Mouse (Mus musculus): ENCODE data around the gene Zfp791. TPM values are rescaled to one million over a fixed set of nuclear protein-coding genes. Genes with fewer than 3 reads are reported as not detected.
A peak's percentile ranks its signal among the peaks of the same experiment; 100 is the strongest.
"Not testable (repeated sequence)": the region's sequence is repeated elsewhere in the genome, so short reads cannot be mapped to it uniquely, and the experiment has no call there.

Zfp791 gene
- polyA plus RNA-seq (2015; fragmentation: Nextera tagmentation; extraction: Ambion mirVana), result 3.2 TPM in 2 replicates

DNA sequence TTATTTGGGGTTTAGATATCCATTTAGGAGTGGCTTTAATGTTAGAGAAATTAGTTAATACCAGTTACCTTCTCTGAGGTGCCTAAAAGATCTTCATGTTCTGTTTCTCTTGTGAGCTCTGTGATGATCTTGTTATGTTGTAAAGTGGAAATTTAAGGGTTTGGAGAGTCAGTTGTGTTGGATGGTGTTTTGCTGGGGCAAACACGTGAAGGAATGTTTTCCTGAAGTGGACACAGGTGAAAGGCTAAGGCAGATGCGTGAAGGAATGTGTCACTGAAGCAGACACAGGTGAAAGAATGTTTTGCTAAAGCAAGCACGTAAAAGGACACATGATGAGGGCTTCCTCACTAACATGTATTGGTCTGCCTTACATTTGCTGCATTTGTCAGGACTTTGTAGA, at the start of gene Zfp791:
Gene Zfp791 (minus strand): TSS at position 101 of the 400 bp plus-strand sequence.
- H3K9me3 ChIP-seq (replicated peaks), result no peaks in the 10 kb centered on the region
- H3K27ac ChIP-seq (replicated peaks), result no peak within 1 kb of the TSS
- no peak within 1 kb of the TSS for H3K4me3 ChIP-seq (replicated peaks)
- no peaks in the 10 kb centered on the region for H3K27me3 ChIP-seq
- no peak within 1 kb of the TSS for H3K4me2 ChIP-seq (replicated peaks)
- no peaks in the 10 kb centered on the region for H3K36me3 ChIP-seq
- H3K4me1 ChIP-seq, result 0 out of 2 replicates have a peak, but pooled peaks cover 2% of the 10 kb centered on the region
- no peak for ATAC-seq (ENCODE audit: insufficient number of reproducible peaks, low FRiP score, low TSS enrichment, low read depth)
- no peak within 1 kb of the TSS for H3K9ac ChIP-seq
- WGBS, result 75% methylated on average over 3 of the region's 3 CpGs

DNA sequence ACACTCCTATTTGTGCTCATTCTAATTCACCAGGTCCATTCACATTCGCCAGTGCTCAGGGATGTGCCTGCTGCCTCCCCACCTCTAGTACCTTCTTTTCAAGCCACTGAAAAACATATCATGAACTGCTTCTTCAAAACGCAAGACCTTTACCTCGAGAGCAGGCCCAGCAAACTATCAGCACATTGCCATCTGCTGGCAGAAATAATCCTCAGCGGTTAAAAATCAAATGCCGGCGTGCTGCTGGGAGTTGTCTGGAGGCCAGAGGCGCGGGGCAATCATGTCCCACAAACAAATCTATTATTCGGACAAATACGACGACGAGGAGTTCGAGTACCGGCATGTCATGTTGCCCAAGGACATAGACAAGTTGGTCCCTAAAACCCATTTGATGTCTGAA, 48.4 kb upstream of the Zfp791 start:
- Histone ChIP-seq H3K4me3 (replicated peaks) (no peak overlapping the region), H3K36me3 (no peaks in the 10 kb centered on the region), H3K9me3 (replicated peaks) (no peaks in the 10 kb centered on the region), H3K9ac (no peak overlapping the region), H3K4me2 (replicated peaks) (no peak overlapping the region), H3K27me3 (no peaks in the 10 kb centered on the region), H3K27ac (replicated peaks) (no peak overlapping the region), H3K4me1 (no peaks in the 10 kb centered on the region)
- no peak for ATAC-seq (ENCODE audit: insufficient number of reproducible peaks, low FRiP score, low TSS enrichment, low read depth)
- WGBS, result 25% methylated on average over 14 of the region's 14 CpGs

DNA sequence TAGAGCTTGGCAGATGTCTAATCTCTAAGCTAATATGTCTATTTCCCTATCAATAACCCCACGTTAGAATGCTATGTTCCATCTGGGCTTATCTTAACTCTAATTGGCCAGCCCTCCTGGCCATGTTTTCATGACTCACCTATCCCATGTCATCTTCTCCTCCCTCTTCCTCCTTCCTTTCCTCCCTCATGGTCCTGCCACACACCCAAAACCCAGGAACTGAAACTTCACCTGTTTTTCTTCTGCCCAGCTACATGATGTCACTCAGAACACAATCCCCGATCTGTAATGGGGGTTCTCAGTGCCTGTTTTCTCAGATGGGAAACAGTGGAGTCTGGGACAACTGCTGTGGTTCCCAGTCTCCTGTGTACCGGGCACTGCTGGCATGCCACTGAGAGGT, 28.7 kb upstream of the Zfp791 start, which contains the start of gene Cks1brt:
Gene Cks1brt (plus strand): TSS at position 301 of the 400 bp plus-strand sequence.
- Histone ChIP-seq H3K27me3 (no peaks in the 10 kb centered on the region), H3K4me1 (no peaks in the 10 kb centered on the region), H3K4me2 (replicated peaks) (no peak within 1 kb of the TSS), H3K9ac (no peak within 1 kb of the TSS), H3K36me3 (no peaks in the 10 kb centered on the region), H3K4me3 (replicated peaks) (no peak within 1 kb of the TSS), H3K9me3 (replicated peaks) (peaks cover 16% of the 10 kb centered on the region; the same call in 1 of the 2 replicates), H3K27ac (replicated peaks) (no peak within 1 kb of the TSS)
- WGBS, result 82% methylated on average over 3 of the region's 3 CpGs
- no peak for ATAC-seq (ENCODE audit: insufficient number of reproducible peaks, low FRiP score, low TSS enrichment, low read depth)

DNA sequence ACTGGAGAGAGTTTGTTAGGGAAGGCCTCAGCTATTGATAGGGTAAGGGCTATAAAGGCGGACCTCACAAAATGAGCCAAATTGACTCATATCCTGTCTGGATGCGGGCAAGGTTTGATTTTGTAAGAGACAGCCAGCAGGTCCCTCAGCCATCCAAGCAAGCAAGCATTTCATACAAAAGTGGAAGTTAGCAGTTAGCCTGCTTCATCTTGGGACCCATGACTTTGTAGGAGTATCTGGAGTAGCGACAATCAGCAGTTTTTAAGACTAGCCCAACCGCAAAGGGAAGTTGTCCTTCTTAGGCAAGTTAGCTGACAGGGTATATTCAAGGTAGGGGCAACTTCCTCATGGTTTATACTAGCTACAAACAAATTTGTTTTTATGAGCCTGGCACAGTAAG, 19.6 kb upstream of the Zfp791 start:
- no peaks in the 10 kb centered on the region for H3K36me3 ChIP-seq
- no peaks in the 10 kb centered on the region for H3K27me3 ChIP-seq
- 89% methylated on average over 4 of the region's 4 CpGs for WGBS
- H3K27ac ChIP-seq (replicated peaks), result no peak overlapping the region
- ATAC-seq (ENCODE audit: insufficient number of reproducible peaks, low FRiP score, low TSS enrichment, low read depth), result no peak
- no peak overlapping the region for H3K4me2 ChIP-seq (replicated peaks)
- no peaks in the 10 kb centered on the region for H3K4me1 ChIP-seq
- no peak overlapping the region for H3K4me3 ChIP-seq (replicated peaks)
- no peak overlapping the region for H3K9ac ChIP-seq
- H3K9me3 ChIP-seq (replicated peaks), result no peaks in the 10 kb centered on the region; the same call in 1 of the 2 replicates

DNA sequence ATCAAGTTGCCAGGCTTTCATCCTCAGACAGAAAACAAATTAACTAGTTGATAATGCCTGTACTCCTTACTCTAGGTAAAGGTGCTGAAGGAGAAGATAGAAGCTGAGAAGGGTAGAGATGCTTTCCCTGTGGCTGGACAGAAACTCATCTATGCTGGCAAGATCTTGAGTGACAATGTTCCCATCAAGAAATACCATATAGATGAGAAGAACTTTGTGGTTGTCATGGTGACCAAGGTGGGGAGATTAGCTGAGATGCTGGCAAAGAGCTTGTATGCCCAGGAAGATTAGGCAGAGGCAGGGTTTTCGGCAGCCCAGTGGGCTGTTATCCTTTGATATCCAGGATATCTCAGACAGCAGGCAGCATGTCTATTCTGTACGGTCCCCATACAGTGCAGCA, 12.8 kb upstream of the Zfp791 start:
- not testable (repeated sequence) for H3K4me2 ChIP-seq (replicated peaks); H3K4me1 ChIP-seq; H3K9ac ChIP-seq; H3K36me3 ChIP-seq; H3K9me3 ChIP-seq (replicated peaks); H3K27me3 ChIP-seq; H3K4me3 ChIP-seq (replicated peaks); ATAC-seq (ENCODE audit: insufficient number of reproducible peaks, low FRiP score, low TSS enrichment, low read depth); H3K27ac ChIP-seq (replicated peaks)
- 96% methylated on average over 2 of the region's 2 CpGs for WGBS

DNA sequence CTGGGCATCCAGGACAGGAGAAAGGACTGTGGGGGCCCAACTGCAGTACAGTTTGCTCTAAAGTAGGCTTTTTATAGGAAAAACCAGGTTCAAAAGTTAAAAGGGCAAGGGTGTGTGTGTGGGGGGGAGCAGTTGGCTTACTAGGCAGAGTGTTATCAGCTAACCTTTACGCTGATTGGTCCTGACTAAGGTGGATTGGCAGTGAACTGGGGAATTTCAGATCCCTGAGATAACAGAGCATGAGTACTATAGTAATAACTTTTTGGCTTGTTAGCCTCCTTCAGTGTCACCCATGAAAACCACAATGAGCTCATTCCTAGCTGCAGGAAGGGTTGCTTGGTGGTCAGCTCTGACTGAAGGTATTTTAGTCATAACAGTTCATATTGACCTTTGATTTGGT, 9.4 kb upstream of the Zfp791 start:
- no peaks in the 10 kb centered on the region for H3K27me3 ChIP-seq
- H3K9me3 ChIP-seq (replicated peaks), result no peaks in the 10 kb centered on the region
- H3K36me3 ChIP-seq, result no peaks in the 10 kb centered on the region
- WGBS, result 83% methylated on average over 1 of the region's 1 CpGs
- H3K9ac ChIP-seq, result no peak overlapping the region
- H3K4me2 ChIP-seq (replicated peaks), result no peak overlapping the region
- H3K4me1 ChIP-seq, result no peaks in the 10 kb centered on the region
- no peak overlapping the region for H3K4me3 ChIP-seq (replicated peaks)
- H3K27ac ChIP-seq (replicated peaks), result no peak overlapping the region
- ATAC-seq (ENCODE audit: insufficient number of reproducible peaks, low FRiP score, low TSS enrichment, low read depth), result no peak

DNA sequence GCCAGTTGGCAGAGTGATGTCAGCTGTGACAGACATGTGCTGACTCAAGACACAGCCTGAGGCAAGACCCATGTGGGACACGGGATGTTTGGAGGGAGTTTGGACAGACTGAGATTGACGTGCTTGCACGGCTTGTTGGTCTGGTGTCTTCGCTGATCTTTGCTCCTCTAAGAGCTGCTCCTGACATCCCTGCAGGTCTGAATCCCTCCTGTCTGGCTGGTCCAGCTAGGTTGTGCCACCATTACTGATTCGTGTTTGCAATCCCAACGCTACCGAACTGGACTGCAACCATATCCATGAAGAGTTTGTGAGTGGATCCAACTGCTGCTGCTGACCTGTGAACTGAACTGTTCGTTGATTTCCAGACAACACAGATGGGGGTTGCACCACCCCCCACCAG, 796 bp upstream of the Zfp791 start:
- Histone ChIP-seq H3K9me3 (replicated peaks) (no peaks in the 10 kb centered on the region), H3K4me1 (0 out of 2 replicates have a peak, but pooled peaks cover 2% of the 10 kb centered on the region), H3K27me3 (no peaks in the 10 kb centered on the region), H3K36me3 (no peaks in the 10 kb centered on the region), H3K27ac (replicated peaks) (no peak overlapping the region), H3K9ac (no peak overlapping the region), H3K4me2 (replicated peaks) (no peak overlapping the region), H3K4me3 (replicated peaks) (no peak overlapping the region)
- WGBS, result 84% methylated on average over 8 of the region's 8 CpGs
- no peak for ATAC-seq (ENCODE audit: insufficient number of reproducible peaks, low FRiP score, low TSS enrichment, low read depth)

DNA sequence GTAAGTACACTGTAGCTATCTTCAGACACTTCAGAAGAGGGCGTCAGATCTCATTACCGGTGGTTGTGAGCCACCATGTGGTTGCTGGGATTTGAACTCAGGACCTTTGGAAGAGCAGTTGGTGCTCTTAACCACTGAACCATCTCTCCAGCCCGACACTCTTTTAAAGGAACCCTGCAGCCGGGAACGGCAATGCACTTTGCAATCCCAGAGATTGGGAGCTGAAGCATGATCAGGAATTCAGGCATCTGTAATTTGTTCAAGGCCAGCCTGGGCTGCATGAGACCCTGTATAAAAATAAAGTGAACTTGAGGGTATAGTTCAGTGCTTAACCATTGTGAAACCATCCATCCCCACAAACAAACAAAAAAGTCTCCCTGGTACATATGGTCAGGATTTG, 2.6 kb downstream of the Zfp791 start:
- not testable (repeated sequence) for H3K9ac ChIP-seq; H3K27me3 ChIP-seq; H3K4me2 ChIP-seq (replicated peaks); H3K36me3 ChIP-seq; ATAC-seq (ENCODE audit: insufficient number of reproducible peaks, low FRiP score, low TSS enrichment, low read depth); H3K9me3 ChIP-seq (replicated peaks); H3K4me3 ChIP-seq (replicated peaks); H3K27ac ChIP-seq (replicated peaks); H3K4me1 ChIP-seq
- WGBS, result 74% methylated on average over 5 of the region's 5 CpGs

DNA sequence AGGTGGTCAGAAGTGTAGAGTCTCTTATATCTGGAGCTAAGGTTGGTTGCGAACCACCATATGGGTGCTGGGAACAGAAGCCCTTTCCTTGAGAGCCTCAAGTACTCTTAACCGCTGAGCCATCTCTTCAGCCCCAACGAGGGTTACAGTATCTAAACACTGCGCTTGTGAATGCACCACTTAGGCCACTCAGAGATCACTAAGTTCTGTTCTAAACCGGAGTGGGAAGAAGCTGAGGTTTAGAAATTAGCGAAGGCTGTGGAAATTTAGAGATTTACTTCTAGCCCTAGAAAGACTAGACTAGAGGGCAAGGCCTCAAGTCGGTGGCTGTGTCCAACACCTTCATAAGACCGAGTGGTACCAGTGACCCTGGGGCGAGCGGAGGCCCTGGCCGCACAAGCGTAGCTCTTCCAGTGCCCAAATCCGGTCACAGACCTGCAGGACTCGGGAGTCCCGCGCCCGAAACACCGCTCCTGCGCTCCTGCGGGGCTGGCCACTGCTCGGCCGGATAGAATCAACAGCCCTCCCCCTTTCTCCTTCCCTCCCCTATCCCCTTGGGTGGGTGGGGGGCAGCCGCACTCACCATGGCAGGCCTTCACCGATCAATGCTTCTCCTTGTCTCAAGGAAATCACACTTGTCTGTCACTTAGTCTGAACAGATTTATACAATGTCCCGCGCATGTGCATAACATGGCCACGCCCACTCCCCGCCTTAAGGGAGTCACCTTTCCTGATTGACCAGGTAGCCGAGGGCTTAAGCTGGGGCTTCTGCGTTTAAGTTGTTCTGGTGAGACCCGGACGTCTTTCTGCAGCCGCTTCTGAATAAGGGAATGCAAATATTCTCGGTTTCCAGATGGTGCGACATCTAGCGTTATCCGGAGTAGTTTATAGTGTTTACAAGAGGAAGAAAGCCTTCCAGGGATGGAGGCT, 3.6 kb downstream of the Zfp791 start:
- no peaks in the 10 kb centered on the region for H3K36me3 ChIP-seq
- peak overlapping the region; percentile 71 for H3K27ac ChIP-seq (replicated peaks)
- peak overlapping the region; percentile 53 for H3K9ac ChIP-seq
- peak; percentile 89 for ATAC-seq (ENCODE audit: insufficient number of reproducible peaks, low FRiP score, low TSS enrichment, low read depth)
- 6% methylated on average over 37 of the region's 37 CpGs for WGBS
- peak overlapping the region; percentile 57 for H3K4me3 ChIP-seq (replicated peaks)
- H3K4me1 ChIP-seq, result 0 out of 2 replicates have a peak, but pooled peaks cover 2% of the 10 kb centered on the region
- no peaks in the 10 kb centered on the region for H3K27me3 ChIP-seq
- H3K4me2 ChIP-seq (replicated peaks), result peak overlapping the region; percentile 58
- H3K9me3 ChIP-seq (replicated peaks), result no peaks in the 10 kb centered on the region

DNA sequence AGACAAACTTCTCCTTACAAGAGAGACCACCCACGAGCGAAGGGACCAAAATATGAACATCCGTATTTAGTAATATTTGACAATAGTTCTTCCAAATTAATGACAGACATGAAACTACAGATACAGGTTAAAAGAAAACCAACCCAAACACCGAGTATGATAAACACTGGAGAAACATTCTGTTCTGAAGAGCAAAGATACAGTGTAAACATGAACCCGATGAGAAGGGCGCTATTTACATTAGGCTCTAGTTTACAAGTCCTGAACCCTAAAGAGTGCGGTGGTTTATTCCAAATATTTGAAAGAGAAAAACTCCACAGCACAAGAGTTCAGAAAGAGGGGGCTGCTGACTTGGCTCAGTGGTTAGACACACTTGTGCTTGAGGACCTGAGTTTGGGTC, 5.9 kb downstream of the Zfp791 start:
- Histone ChIP-seq H3K4me3 (replicated peaks) (no peak overlapping the region), H3K9me3 (replicated peaks) (peaks cover 4% of the 10 kb centered on the region; the same call in 1 of the 2 replicates), H3K27me3 (no peaks in the 10 kb centered on the region), H3K27ac (replicated peaks) (no peak overlapping the region), H3K9ac (no peak overlapping the region), H3K36me3 (peaks cover 5% of the 10 kb centered on the region; the same call in 1 of the 2 replicates), H3K4me2 (replicated peaks) (no peak overlapping the region), H3K4me1 (0 out of 2 replicates have a peak, but pooled peaks cover 2% of the 10 kb centered on the region)
- ATAC-seq (ENCODE audit: insufficient number of reproducible peaks, low FRiP score, low TSS enrichment, low read depth), result no peak
- 89% methylated on average over 7 of the region's 7 CpGs for WGBS

DNA sequence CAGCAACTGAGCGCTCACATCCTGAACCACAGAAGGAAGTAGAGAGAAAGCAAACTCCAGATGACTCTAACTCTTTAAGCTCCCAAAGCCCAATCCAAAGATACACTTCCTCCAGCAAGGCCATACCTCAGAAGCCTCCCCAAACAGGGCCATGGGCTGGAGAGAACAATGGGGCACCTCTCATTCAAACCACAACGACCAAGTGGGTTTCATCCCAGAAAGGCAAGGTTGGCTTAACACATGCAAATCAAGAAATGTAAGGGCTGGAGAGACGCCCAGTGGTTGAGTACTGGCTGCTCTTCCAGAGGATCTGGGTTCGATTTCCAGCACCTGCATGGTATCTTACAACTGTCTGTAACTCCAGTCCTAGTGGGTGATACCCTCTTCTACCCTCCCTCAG, 7.4 kb downstream of the Zfp791 start:
- H3K4me3 ChIP-seq (replicated peaks), result no peak overlapping the region
- no peaks in the 10 kb centered on the region for H3K27me3 ChIP-seq
- H3K27ac ChIP-seq (replicated peaks), result no peak overlapping the region
- H3K9me3 ChIP-seq (replicated peaks), result peaks cover 4% of the 10 kb centered on the region; the same call in 1 of the 2 replicates
- H3K9ac ChIP-seq, result no peak overlapping the region
- ATAC-seq (ENCODE audit: insufficient number of reproducible peaks, low FRiP score, low TSS enrichment, low read depth), result no peak
- WGBS, result 79% methylated on average over 4 of the region's 4 CpGs
- H3K4me2 ChIP-seq (replicated peaks), result no peak overlapping the region
- peaks cover 20% of the 10 kb centered on the region for H3K36me3 ChIP-seq
- H3K4me1 ChIP-seq, result 0 out of 2 replicates have a peak, but pooled peaks cover 2% of the 10 kb centered on the region
